Mouse (Mus musculus): ENCODE results near the gene Lmbrd2.

DNA sequence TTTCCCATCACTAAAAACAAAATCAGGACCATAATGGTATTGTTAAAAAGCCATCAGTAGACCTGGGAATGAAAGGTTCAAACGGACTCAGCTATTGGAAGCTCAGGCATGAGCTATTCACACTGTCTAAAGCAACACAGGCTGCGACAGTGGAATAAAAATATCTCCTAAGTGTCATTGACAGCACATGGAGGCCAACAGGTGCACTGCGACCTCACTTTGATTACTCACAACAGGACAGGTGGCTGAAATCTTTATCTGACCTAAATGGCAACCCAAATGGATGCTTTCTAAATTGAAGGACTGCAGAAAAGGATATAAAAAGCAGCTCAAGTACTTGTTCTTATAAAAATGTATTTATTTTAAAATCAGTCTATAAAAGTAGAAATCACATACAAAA, 28.7 kb upstream of the Lmbrd2 start:
- TF ChIP-seq ZNF384 (IDR thresholded peaks at IDR 0.05; ENCODE audit: low read depth, low read length) (no peak), MAFK (IDR thresholded peaks at IDR 0.05; ENCODE audit: insufficient read depth, low read depth, low read length) (no peak), CHD2 (IDR thresholded peaks at IDR 0.05; ENCODE audit: low read depth, low read length) (no peak), HCFC1 (IDR thresholded peaks at IDR 0.05; ENCODE audit: borderline replicate concordance, insufficient read depth, low read length) (no peak)

All from ES-E14 (cell line).